Mouse (Mus musculus): ENCODE data around the gene Srl.

DNA sequence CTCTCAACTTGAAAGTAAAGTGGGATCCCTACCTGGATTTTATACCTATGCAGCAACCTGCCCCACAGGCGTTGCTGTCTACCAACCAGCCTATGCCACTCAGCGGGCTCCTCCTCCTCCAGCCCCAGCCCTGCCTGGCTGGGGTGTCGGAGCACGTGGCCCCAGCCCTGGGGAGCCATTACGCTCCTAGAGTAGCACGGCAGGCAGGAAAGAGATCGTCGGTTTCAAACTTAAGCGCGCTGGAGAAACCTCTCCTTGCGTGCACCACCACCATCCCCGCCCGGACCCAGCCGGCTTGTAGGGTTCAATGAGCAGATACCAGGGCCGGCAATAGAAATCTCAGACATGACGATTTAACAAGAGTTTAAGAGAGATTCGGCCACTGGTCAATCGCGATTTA, 16.3 kb upstream of the Srl start:
- TF ChIP-seq POLR2A (IDR thresholded peaks at IDR 0.05; ENCODE audit: low read depth, low read length) (no peak), CTCF (IDR thresholded peaks at IDR 0.05; ENCODE audit: extremely low read depth, insufficient read depth, insufficient read length, insufficient replicate concordance) (no peak)
